17 mouse cellular contexts compared by ENCODE assay signal in the genomic region with DNA sequence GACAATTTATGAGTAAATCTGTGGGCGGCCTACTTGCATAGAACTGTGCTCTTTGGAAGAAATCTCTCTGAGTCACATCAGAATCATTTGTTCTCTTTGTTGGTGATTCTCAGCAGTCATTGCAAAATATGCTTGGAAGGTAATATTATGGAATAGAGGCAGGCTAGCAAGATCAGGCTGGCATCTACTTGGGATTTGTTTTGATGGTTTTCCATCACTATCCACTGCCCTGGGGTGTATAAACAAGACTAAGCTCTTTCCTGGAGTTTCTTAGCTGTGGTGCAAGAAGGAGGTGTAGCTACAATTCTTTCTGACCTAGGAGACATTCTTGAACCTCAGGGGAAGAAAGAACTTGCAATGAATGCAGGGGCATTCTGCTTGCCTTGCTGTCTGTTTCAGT.
"Had no signal": no experiment of that assay in that cellular context is flagged by ENCODE, and none has a peak within 500 bp of the region (broad histone marks: within the 10 kb centered on the region; RNA-seq: fewer than 3 reads in every experiment).

No protein-coding gene starts in this region.

- DNase-seq: left cerebral cortex, postnatal 4 days; liver; liver, embryonic 13.5 days; liver, postnatal 0 days; lung, adult 18-20 months; lung, adult 2 months; lung, embryonic 14.5 days; lung, postnatal 10 days; lung, postnatal 14 days; lung, postnatal 36 days; lung, postnatal 4 days; midbrain, embryonic 14.5 days had no signal

- ATAC-seq: liver, embryonic 12.5 days; liver, postnatal 0 days; lung, postnatal 0 days; midbrain, embryonic 13.5 days; midbrain, embryonic 15.5 days; midbrain, embryonic 16.5 days had no signal
